Mouse (Mus musculus) layer of hippocampus, adult 18-20 months (tissue): Measurements from ENCODE around the gene Cyb5d2. TPM values are rescaled to one million over a fixed set of nuclear protein-coding genes. Genes with fewer than 3 reads are reported as not detected.
"Not testable (repeated sequence)": the region's sequence is repeated elsewhere in the genome, so short reads cannot be mapped to it uniquely, and the experiment has no call there.

Experiments used
- DNase-seq, 2 experiments: peaks; one replicate each; pipeline ENCODE4 v3.0.0; 2022; ENCODE audit warnings: low spot score in 2 of 2
- total RNA-seq, 2 experiments: library from RNA; stranded (reverse); gene quantifications; 2 replicates each; pipeline ENCODE4 v1.2.3; 2021

Cyb5d2 gene
- total RNA-seq, 2 experiments from 2014 or later: 16.5 to 21.5 TPM

- no peak for DNase-seq
These were observed 17.0 kb downstream of the Cyb5d2 start for GRCm38 (mm10) chr11:72778957-72779356.

DNA sequence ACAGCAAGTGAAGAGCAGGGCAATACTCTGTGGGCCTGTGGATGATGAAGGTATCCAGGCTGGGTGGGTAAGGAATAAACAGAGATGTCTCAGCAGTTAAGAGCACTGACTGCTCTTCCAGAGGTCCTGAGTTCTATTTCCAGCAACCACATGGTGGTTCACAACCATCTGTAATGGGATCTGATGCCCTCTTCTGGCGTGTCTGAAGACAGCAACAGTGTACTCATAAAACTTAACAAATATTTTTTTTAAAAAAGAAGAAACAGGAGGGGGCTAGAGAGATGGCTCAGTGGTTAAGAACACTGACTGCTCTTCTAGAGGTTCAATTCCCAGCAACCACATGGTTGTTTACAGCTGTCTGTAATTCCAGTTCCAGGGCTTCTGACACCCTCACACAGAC is 23.3 kb downstream of the Cyb5d2 start:
- not testable (repeated sequence) for DNase-seq

- DNase-seq: peak in 1 of 2 experiments; percentile 18
These were observed 24.5 kb downstream of the Cyb5d2 start for GRCm38 (mm10) chr11:72771461-72771860.

DNA sequence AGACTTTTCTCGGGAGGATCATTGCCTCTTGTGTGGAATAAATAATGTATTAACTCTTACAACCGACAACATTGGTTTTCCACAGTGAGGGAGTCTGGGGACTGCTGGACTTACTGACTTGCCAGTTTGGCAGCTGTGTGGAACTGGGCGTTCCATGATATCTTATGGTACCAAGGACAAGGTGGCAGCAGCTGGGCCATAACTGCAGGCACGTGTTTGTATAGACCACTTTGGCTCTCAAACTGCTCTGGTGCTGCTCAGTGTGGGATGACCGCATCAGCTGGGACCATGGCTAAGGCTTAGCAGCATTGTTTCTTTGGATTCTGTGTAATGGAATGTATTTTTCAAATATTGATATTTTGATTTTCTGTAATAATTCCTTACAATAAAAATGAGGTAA is 25.1 kb downstream of the Cyb5d2 start:
- no peak for DNase-seq

GRCm38 (mm10) chr11:72770324-72770723 is 25.6 kb downstream of the Cyb5d2 start:
- DNase-seq: no peak

- DNase-seq: no peak
These were observed 26.9 kb downstream of the Cyb5d2 start for GRCm38 (mm10) chr11:72769061-72769460.

DNA sequence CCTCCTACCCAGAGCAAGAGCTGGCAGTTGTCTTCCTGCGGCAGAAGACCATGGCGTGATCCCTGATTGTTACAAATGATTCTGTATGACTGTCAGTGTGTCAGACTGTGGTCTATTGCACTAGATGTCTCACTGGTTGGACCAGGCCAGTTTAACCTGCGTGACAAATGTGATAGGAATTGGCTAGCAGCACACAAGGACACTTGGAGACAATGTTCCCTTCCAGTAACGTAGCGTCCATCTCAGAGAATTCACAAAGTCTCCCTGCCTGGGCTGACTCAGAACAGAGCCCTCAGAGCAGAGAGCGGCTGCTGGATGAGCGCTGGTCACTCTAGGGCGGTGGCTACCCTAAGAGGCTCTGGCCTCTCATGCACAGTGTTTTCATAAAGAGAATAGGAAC is 28.2 kb downstream of the Cyb5d2 start:
- DNase-seq: no peak

DNA sequence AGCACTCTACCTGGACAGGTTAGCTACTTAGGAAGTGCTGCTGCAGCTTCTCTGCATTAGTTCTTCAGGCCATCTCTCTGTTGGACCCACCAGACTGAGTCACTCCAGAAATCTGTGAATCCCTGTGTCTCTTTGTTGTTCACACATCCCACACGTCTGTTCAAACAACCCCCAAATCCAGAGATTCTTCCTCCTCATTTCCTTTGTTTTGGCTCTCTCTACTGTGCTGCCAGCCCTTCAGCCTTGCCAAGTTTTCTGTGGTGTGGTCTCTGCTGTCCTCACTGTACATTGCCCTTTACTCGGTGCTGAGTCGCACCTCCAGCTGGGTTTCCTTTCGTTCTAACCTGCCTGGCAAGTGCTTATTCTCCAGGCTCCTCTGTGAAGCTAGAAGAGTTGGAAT is 31.7 kb downstream of the Cyb5d2 start:
- DNase-seq: peak in 1 of 2 experiments; percentile 41

- no peak for DNase-seq
These were observed 35.2 kb downstream of the Cyb5d2 start for GRCm38 (mm10) chr11:72760781-72761180.

DNA sequence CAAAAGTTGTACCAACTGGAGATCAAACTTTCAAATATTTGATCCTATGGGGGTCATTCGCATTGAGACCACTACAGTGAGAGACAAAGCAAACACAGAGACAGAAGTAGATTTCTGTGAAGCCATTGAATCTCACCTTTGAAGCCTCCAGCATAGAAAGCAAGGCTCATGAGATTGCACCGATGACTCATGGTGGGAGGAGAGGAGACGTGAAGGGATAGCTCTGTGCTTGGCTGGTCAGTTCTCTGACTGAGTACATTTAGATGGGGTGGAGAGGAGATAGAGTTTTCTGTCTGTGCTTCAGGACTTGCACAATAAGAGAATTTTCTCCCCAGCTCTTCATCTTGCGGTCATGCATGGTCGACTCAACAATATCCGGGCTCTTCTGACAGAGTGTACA is 36.4 kb downstream of the Cyb5d2 start:
- no peak for DNase-seq

GRCm38 (mm10) chr11:72758316-72758715 is 37.6 kb downstream of the Cyb5d2 start:
- no peak for DNase-seq

DNA sequence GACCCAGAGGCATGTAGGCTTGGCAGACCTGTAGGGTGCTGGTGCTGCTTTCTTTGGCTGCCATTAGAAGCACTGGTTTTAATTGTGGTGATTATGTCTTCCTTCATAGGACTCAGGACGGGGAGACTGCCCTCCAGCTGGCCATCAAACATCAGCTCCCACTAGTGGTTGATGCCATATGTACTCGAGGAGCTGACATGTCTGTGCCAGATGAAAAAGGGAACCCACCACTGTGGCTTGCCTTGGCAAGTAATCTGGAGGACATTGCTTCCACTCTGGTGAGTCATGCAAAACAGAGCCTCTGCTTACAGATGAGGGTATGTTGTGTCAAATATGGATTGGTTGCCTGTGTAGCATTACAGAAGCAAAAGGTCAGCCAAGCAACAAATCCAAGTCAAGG is 44.0 kb downstream of the Cyb5d2 start:
- DNase-seq: no peak

DNA sequence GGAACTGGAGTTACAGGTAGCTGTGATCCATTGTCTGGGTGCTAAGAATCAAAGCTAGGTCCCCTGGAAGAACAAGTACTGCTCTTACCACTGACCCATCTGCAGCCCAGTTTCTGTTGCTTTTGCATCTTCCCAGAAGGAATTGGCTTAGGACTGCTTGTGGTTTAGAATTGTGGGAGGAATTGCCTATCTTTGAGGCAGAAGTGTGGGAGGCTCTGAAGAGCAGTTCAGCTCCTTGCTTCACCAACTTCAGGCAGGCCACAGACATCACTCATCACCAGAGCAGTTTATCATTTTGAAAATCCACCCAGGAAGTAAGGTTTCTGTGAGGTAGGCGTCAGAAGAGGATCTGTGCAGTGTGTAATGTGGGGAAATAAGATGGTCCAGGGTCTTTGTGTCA is 56.9 kb downstream of the Cyb5d2 start:
- no peak for DNase-seq

- DNase-seq: not testable (repeated sequence)
These were observed 58.4 kb downstream of the Cyb5d2 start for GRCm38 (mm10) chr11:72737517-72737916.

DNA sequence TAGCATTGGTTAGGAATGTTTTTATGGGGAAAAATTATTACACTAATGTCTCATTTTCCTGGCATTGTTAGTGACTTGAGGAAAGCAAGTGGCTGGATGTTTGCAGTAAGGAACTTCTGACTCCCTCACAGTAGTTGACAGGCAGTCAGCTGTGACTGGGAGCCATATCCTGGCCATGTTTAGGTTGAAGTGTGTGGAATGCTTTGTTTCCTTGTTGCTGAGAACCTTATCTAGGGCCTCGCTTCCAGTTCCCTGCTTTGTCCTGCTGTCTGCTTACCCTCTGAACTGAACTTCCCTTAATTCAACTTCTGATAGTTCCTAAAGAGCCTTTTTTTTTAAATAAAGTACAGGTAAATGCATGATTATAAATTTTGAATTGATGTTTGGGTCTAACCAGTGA is 59.6 kb downstream of the Cyb5d2 start:
- DNase-seq: no peak

DNA sequence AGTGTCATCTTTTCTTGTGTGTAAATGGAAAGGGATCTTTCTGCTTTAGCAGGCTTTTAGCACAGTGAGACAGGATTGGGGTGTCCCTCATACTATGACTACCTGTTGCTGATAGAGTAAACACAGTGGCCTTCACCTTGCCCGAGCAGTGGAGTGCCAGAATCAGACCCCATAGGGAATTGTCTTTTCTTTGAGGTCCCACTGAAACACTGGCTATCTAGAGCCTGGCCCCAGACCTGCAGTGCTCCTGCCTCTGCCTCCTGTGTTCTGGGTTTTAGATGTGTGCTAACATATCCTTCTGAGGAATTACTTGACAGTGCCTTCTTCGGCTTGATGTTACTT is 60.5 kb downstream of the Cyb5d2 start:
- DNase-seq: no peak

DNA sequence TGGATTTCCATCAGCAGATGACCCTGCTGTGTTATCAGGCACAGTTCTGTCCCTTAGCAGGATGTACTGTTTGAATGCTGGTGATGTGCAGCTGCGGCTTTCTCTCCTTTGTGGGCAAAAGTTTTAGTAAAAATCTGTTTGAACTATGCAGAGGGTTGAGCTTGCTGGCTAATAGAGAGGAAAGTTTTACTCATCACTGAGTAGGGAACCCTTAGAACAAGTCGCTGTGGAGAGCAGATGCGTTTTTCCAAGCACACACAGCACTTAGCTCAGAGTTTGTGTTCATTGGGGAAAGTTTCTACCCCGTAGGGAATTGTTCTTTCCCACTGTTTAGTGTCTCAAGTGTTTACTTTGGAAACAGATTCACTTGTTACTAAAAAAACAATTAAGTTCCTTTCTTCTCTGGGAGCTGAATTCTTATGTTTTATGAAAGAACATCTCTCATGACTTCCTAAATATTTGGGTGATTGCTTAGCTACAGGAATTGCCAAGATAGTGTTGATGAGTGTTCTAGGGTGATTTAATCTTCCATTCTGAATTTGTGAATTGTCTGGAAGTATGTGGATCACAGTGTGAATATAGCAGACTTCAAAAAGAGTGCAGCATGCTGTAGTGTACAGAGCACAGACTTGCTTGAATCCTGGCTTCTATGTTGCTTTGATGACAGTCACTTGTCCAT is 61.0 kb downstream of the Cyb5d2 start:
- DNase-seq: no peak

GRCm38 (mm10) chr11:72733736-72734135 is 62.2 kb downstream of the Cyb5d2 start:
- DNase-seq: no peak

Other genes with a start within 250 kb of the Cyb5d2 start
- gene Spns3, start 245.6 kb downstream of the Cyb5d2 start, total RNA-seq: under 1 TPM; 0.25 to 0.27 TPM
- 10 to 100 TPM; 40.8 to 42.9 TPM for gene Ube2g1, start 188.9 kb downstream of the Cyb5d2 start, total RNA-seq
- gene Ankfy1, start 106.1 kb downstream of the Cyb5d2 start, total RNA-seq: 10 to 100 TPM; 33.1 to 35.0 TPM
- gene Zzef1, start 84 bp upstream of the Cyb5d2 start, total RNA-seq: 10 to 100 TPM; 39.7 to 41.2 TPM
- 1 to 10 TPM; 5.3 to 5.5 TPM for gene Atp2a3, start 165.0 kb upstream of the Cyb5d2 start, total RNA-seq
- under 1 TPM; 0.25 to 0.27 TPM for gene P2rx1, start 203.0 kb upstream of the Cyb5d2 start, total RNA-seq
- 100 to 1,000 TPM; 175 to 178 TPM for gene Camkk1, start 222.9 kb upstream of the Cyb5d2 start, total RNA-seq